Mouse (Mus musculus) kidney, adult 18-20 months (tissue): ENCODE results near the gene Atg9b.
A peak's percentile ranks its signal among the peaks of the same experiment; 100 is the strongest.

ENCODE experiments used
- DNase-seq: peaks from one replicate; pipeline ENCODE4 v3.0.0; 2021

Gene Atg9b

DNA sequence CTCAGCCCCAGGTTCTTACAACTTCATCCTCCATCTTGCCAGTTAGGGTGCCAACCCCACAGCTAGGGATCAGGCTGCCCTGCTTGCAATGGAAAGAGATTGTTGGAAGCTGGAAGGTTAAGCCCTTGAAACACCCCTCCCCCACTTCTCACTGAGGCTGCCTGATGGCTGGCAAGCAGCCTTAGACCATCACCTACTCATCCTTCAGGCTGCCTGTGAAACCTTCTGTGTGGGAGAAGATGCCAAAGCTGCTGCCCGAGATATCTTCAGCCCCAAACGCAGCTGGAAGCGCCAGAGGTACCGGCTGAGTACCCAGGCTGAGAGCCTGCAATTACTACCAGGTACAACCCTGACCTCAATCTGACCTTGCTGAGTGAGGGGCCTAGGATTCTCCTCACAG, 12.4 kb downstream of the Atg9b start:
- DNase-seq, result no peak

- DNase-seq, result no peak
Measured at GRCm38 (mm10) chr5:24378700-24379099, 13.2 kb downstream of the Atg9b start.

GRCm38 (mm10) chr5:24374666-24375328, 17.1 kb downstream of the Atg9b start:
- DNase-seq, result no peak

GRCm38 (mm10) chr5:24374216-24374615, 17.7 kb downstream of the Atg9b start:
- DNase-seq, result no peak

DNA sequence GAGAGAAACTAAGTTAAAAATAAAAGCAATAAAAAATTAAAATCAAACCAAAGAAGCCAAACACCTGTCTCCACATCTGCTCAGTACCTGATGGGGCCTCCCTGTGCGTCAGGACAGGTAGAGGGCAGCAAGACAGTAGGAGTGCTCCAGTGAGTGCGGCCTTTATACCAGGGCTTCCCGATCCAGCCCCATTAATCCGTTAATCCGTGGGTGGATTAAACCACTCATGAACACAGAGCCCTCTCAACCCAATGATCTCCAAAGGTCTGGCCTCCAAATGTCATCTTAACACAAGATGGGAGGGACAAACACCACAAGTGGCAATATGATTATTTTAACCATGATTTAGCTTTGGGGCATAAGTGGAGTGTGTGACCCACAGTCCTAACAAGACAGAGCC, 18.1 kb downstream of the Atg9b start:
- no peak for DNase-seq

DNA sequence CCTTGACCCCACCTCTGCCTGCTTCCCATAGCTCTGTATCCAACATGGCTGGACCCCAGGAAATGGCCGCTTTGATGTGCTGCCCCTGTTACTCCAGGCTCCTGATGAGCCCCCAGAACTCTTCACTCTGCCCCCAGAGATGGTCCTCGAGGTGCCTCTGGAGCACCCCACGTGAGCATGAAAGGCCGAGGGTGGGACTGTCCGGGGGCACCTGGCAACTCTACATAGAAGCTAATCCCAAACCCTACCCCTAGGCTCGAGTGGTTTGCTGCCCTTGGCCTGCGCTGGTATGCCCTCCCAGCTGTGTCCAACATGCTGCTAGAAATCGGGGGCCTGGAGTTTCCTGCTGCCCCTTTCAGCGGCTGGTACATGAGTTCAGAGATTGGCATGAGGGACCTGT, 22.2 kb downstream of the Atg9b start:
- DNase-seq, result no peak

GRCm38 (mm10) chr5:24366426-24366825, 25.5 kb downstream of the Atg9b start:
- no peak for DNase-seq

GRCm38 (mm10) chr5:24365528-24365927, 26.4 kb downstream of the Atg9b start:
- DNase-seq, result no peak

DNA sequence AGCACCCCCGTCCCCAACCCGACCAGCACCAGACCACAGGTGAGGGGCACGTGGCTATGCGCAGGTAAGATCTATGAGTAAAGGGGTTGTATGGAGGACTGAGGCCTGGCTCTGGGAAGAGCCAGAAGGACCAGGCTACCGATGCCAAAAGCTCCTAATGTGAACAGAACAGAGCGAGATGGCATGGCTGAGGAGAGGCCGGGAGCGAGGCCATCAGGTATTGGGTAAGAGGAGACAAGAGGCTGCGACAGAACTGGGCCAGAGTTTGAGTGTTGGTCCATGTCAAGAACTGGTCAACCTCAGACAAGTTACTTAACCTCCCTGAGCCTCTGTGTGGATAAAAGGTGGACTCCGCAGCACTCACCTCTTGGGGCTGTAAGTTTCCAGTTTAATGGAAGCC, 27.0 kb downstream of the Atg9b start:
- DNase-seq, result no peak

- peak; percentile 54 for DNase-seq
Measured at GRCm38 (mm10) chr5:24364508-24364907, 27.4 kb downstream of the Atg9b start, which contains the start of gene Nos3. Gene Nos3 (plus strand): TSS chr5:24364810.

- no peak for DNase-seq
Measured at GRCm38 (mm10) chr5:24364061-24364460, 27.9 kb downstream of the Atg9b start.

DNA sequence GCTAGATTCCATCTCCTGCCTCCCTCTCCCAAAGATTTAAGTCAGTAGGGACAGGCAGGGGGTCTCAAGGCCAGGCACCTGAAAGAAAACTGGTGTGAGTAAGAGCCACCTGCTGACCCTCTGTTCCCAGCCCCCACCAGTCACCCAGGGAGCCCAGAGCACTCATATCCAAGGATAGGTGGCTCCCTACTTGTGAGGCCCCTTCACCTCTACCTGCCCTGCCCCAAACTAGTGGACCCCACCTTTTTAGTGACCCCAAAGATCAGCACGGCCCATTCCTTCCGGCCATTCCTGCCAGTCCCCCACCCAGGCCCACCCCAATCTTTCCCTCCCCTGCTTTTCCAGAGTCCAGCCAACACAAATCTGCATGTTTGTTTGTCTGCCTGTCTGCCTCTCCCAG, 28.5 kb downstream of the Atg9b start:
- no peak for DNase-seq

- peak; percentile 86 for DNase-seq
Measured at GRCm38 (mm10) chr5:24360792-24361454, 31.0 kb downstream of the Atg9b start.

- DNase-seq, result peak; percentile 72
Measured at GRCm38 (mm10) chr5:24357461-24357860, 34.5 kb downstream of the Atg9b start.

- no peak for DNase-seq
Measured at GRCm38 (mm10) chr5:24356764-24357163, 35.2 kb downstream of the Atg9b start.

GRCm38 (mm10) chr5:24353327-24353726, 38.6 kb downstream of the Atg9b start:
- no peak for DNase-seq

GRCm38 (mm10) chr5:24352251-24352859, 39.6 kb downstream of the Atg9b start:
- DNase-seq, result no peak

GRCm38 (mm10) chr5:24351701-24352171, 40.2 kb downstream of the Atg9b start:
- peak; percentile 59 for DNase-seq

GRCm38 (mm10) chr5:24351278-24351677, 40.7 kb downstream of the Atg9b start, which contains the start of gene Kcnh2:
Gene Kcnh2 (minus strand): TSS chr5:24351604.
- no peak for DNase-seq

- DNase-seq, result no peak
Measured at GRCm38 (mm10) chr5:24350531-24351250, 41.3 kb downstream of the Atg9b start.

DNA sequence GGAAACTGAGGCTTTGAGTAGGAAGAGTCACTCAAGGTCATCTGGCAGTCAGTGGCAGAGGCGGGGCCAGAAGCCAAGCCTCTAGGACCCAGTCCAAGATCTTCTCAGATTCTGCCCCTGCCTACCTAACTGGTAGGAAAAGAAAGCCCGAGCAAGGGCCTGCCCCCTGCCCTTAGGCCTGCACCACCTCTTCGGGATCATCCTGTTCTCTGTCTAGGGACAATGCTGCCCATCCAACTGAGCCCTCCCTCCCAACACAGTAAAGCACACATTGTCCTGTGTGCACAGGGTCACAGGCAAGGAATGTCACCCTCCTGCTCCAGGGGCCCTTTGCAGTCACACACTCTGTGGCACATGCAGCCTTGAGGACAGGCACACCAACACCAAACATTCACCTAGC, 41.9 kb downstream of the Atg9b start:
- no peak for DNase-seq

GRCm38 (mm10) chr5:24348546-24348945, 43.4 kb downstream of the Atg9b start:
- no peak for DNase-seq

- peak; percentile 72 for DNase-seq
Measured at GRCm38 (mm10) chr5:24348128-24348527, 43.8 kb downstream of the Atg9b start.
